ENCODE assay signal across 12 mouse cellular contexts in genomic region chr4:138035435-138036120, GRCm38 (mm10).
"Had no signal": no experiment of that assay in that cellular context is flagged by ENCODE, and none has a peak within 500 bp of the region (broad histone marks: within the 10 kb centered on the region; RNA-seq: fewer than 3 reads in every experiment).

No protein-coding gene starts in this region.

- H3K4me3 ChIP-seq: kidney, embryonic 15.5 days; limb, embryonic 13.5 days; midbrain, embryonic 15.5 days; neural tube, embryonic 12.5 days; stomach, embryonic 15.5 days had no signal

- H3K27ac ChIP-seq: kidney, embryonic 15.5 days; liver, embryonic 14.5 days; midbrain, embryonic 15.5 days; neural tube, embryonic 12.5 days; stomach, embryonic 15.5 days had no signal

- H3K36me3 ChIP-seq: midbrain, embryonic 15.5 days had no signal

- H3K27me3 ChIP-seq: kidney, embryonic 15.5 days; limb, embryonic 13.5 days; midbrain, embryonic 15.5 days; neural tube, embryonic 12.5 days; stomach, embryonic 15.5 days had no signal

- H3K9me3 ChIP-seq: kidney, embryonic 15.5 days; limb, embryonic 13.5 days; midbrain, embryonic 15.5 days; neural tube, embryonic 12.5 days; stomach, embryonic 15.5 days had no signal

- DNase-seq: kidney, postnatal 14 days; left cerebral cortex, postnatal 4 days; lung, adult 18-20 months; retina, postnatal 1 day; right cerebral cortex, postnatal 4 days; thymus, postnatal 36 days had no signal

- ATAC-seq: midbrain, embryonic 15.5 days had no signal

- H3K4me2 ChIP-seq: kidney, embryonic 15.5 days; limb, embryonic 13.5 days; midbrain, embryonic 15.5 days; neural tube, embryonic 12.5 days; stomach, embryonic 15.5 days had no signal

- H3K9ac ChIP-seq: kidney, embryonic 15.5 days; limb, embryonic 13.5 days; liver, embryonic 14.5 days; midbrain, embryonic 15.5 days; neural tube, embryonic 12.5 days; stomach, embryonic 15.5 days had no signal
